Mouse (Mus musculus) hindbrain, embryonic 11.5 days (tissue): Measurements from ENCODE around the gene Dip2c. TPM values are rescaled to one million over a fixed set of nuclear protein-coding genes. Genes with fewer than 3 reads are reported as not detected.

Experiments used
- ATAC-seq: fragments of 200-750 bp; cut with Nextera tagmentation; 2 replicates; pipeline ENCODE4 v1.8.0; 2017; ENCODE audit warnings: mild to moderate bottlenecking, moderate TSS enrichment, moderate library complexity; ENCODE audit not compliant: low FRiP score
- DNase-seq: peaks from one replicate; pipeline ENCODE4 v3.0.0-alpha.2; 2015; ENCODE audit warnings: low spot score
- H3K27ac ChIP-seq: fragments of 300-500 bp; sonication (generic); 2 replicates; pipeline ENCODE4 v1.5.1; 2014; ENCODE audit warnings: mild to moderate bottlenecking, low read depth, low read length
- H3K27me3 ChIP-seq: fragments of 300-500 bp; sonication (generic); 2 replicates; pipeline ENCODE4 v1.6.1; 2014; ENCODE audit warnings: mild to moderate bottlenecking, low read length, moderate library complexity, mixed read lengths; ENCODE audit not compliant: control insufficient read depth, insufficient read depth
- H3K36me3 ChIP-seq: fragments of 300-500 bp; sonication (generic); 2 replicates; pipeline ENCODE4 v1.6.1; 2014; ENCODE audit warnings: mild to moderate bottlenecking, low read length, moderate library complexity, mixed read lengths; ENCODE audit not compliant: control insufficient read depth, insufficient read depth
- H3K4me1 ChIP-seq: fragments of 300-500 bp; sonication (generic); replicated peaks from 2 replicates; pipeline ENCODE4 v1.6.1; 2014; ENCODE audit warnings: low read length, mixed read lengths; ENCODE audit not compliant: control insufficient read depth, insufficient read depth
- H3K4me2 ChIP-seq: fragments of 300-500 bp; sonication (generic); replicated peaks from 2 replicates; pipeline ENCODE4 v1.6.1; 2014; ENCODE audit warnings: mild to moderate bottlenecking, low read depth, low read length
- H3K4me3 ChIP-seq: fragments of 300-500 bp; sonication (generic); 2 replicates; pipeline ENCODE4 v1.5.1; 2014; ENCODE audit warnings: low read depth, low read length
- H3K9ac ChIP-seq: fragments of 300-500 bp; sonication (generic); 2 replicates; pipeline ENCODE4 v1.6.1; 2014; ENCODE audit warnings: low read depth, low read length
- H3K9me3 ChIP-seq: fragments of 300-500 bp; sonication (generic); 2 replicates; pipeline ENCODE4 v1.6.1; 2016; ENCODE audit warnings: low read length; ENCODE audit not compliant: control insufficient read depth
- WGBS: fragments of 180-500 bp; shearing (Covaris S2); extraction: QIAGEN DNeasy Blood & Tissue Kit; methylation state at CpG from one replicate; pipeline ENCODE4 v1.1.7; 2014; 5-methylcytosine and 5-hydroxymethylcytosine counted together
- polyA plus RNA-seq: library from polyadenylated mRNA; unstranded; fragments of >200 nt; fragmentation: Nextera tagmentation; extraction: Ambion mirVana; gene quantifications from 2 replicates; pipeline ENCODE4 v1.2.1, GENCODE M21; 2014

Gene Dip2c
- polyA plus RNA-seq, 1 experiment from 2014 or later, result 9.4 TPM

DNA sequence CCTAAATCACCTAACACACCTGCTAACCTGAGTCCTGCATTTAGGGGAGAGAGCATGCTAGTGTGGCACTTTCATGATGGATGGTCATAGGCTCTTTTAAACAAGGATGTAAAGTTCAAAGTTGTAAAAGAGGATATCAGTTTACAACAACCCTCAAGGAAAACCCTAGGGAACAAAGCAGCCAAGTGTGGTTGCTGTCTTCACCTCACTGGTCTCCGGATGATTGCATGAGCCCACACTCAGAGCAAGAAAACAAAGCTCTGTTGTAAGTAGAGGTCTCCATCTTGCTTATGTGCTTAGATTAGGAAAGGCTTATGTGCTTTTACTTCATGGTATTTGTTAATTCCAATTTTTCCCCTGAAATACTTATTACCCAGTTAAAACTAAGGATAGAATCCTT, 384.4 kb downstream of the Dip2c start:
- no peak overlapping the region for H3K9ac ChIP-seq
- no peak overlapping the region for H3K4me3 ChIP-seq
- H3K9me3 ChIP-seq, result no peaks in the 10 kb centered on the region
- H3K27ac ChIP-seq, result no peak overlapping the region
- no peak for ATAC-seq
- no peak for DNase-seq
- H3K36me3 ChIP-seq, result 0 out of 2 replicates have a peak, but pooled peaks cover 3% of the 10 kb centered on the region
- 79% methylated on average over 1 of the region's 1 CpGs for WGBS
- H3K27me3 ChIP-seq, result no peaks in the 10 kb centered on the region
- H3K4me1 ChIP-seq, result no peaks in the 10 kb centered on the region
- H3K4me2 ChIP-seq, result no peak overlapping the region

DNA sequence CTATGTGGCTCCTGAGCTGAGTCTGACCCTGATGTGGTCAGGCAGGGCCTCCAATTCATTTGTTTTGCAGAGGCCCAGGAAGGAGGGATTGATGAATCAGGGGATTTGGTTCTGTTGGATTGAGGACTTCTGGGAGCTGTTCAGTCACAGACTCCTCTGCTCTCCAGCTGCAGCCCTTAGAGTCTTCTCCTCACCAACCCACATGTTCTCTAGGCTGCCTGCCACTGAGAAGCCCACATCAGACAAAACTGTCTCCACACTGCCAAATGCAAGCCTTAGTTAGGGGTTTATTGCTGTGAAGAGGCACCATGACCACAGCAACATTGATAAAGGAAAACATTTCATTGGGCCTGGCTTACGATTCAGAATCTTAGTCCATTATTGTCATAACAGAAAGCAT, 387.3 kb downstream of the Dip2c start:
- H3K27ac ChIP-seq, result no peak overlapping the region
- WGBS, result 100% methylated on average over 1 of the region's 1 CpGs
- no peak for DNase-seq
- 0 out of 2 replicates have a peak, but pooled peaks cover 3% of the 10 kb centered on the region for H3K36me3 ChIP-seq
- no peak overlapping the region for H3K4me3 ChIP-seq
- H3K4me2 ChIP-seq, result no peak overlapping the region
- no peaks in the 10 kb centered on the region for H3K9me3 ChIP-seq
- no peaks in the 10 kb centered on the region for H3K4me1 ChIP-seq
- H3K9ac ChIP-seq, result no peak overlapping the region
- no peak for ATAC-seq
- H3K27me3 ChIP-seq, result no peaks in the 10 kb centered on the region

DNA sequence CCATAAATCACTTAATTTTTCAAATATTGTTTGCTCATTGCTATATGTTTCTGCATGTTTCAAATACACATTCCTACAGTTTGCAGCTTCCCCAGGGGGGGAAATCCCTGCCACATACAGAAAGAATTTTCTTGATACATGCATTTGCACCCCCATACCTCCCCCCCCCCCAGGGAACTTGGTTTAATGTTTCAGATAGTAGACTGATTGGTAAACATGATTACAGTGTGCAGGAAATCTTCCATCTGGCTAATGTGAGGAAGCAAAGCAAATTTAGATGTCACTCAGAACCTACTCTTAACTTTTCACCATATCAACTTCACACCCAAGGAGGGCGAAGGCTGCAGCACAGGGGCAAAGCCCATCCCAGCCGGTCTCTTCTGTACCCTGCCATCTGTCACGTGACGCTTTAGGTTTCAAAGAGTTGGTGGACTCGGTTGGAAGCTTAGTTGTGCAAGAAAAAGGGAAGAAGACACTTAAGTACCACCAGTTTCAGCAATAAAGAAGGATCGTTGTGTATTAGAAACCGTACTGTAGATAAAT, 391.7 kb downstream of the Dip2c start:
- WGBS, result 83% methylated on average over 7 of the region's 7 CpGs

DNA sequence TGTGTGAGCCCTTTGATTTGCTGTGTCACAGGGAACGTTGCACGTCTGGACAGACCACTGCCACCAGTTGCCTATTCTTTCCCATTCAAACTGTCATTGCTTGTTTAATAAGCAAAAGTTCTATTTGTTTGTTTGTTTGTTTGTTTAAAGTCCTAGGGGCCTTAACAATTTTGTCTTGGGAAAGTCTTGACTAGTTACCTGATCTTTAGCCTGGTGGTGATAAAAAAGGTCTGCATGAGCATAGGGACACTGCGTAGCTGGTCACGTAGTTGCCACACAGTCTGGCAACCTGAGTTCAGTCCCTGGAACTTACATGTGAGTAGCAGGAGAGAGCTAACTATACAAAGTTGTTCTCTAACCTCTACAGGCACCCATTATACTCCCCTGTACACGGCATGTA, 392.9 kb downstream of the Dip2c start:
- Histone ChIP-seq H3K4me1 (no peaks in the 10 kb centered on the region), H3K4me3 (no peak overlapping the region), H3K4me2 (no peak overlapping the region), H3K9ac (no peak overlapping the region), H3K27ac (no peak overlapping the region), H3K9me3 (no peaks in the 10 kb centered on the region), H3K27me3 (no peaks in the 10 kb centered on the region), H3K36me3 (no peaks in the 10 kb centered on the region)
- 87% methylated on average over 5 of the region's 5 CpGs for WGBS
- ATAC-seq, result no peak
- DNase-seq, result no peak

More for the DNA sequence above, 391.7 kb downstream of the Dip2c start:
- Histone ChIP-seq H3K9me3 (no peaks in the 10 kb centered on the region), H3K36me3 (no peaks in the 10 kb centered on the region), H3K9ac (no peak overlapping the region), H3K4me1 (no peaks in the 10 kb centered on the region), H3K27ac (no peak overlapping the region), H3K4me3 (no peak overlapping the region), H3K4me2 (no peak overlapping the region), H3K27me3 (no peaks in the 10 kb centered on the region)
- no peak for DNase-seq
- no peak for ATAC-seq

DNA sequence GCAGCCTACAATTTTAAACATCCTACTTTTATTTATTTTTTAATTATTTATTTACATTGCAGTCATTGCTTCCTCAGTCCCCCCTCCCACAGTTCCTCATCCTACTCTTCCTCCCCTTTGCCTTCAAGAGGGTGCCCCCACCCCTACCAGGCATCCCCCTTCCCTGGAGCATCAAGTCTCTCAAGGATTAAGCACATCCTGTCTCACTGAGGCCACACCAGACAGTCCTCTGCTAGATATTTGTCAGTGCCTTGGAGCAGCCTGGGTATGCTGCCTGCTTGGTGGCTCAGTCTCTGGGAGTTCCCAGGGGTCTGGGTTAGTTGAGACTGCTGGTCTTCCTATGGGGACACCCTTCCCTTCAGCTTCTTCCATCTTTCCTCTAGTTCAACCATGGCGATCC, 397.8 kb downstream of the Dip2c start:
- H3K4me2 ChIP-seq, result no peak overlapping the region
- H3K27me3 ChIP-seq, result no peaks in the 10 kb centered on the region
- no peak for DNase-seq
- H3K27ac ChIP-seq, result no peak overlapping the region
- no peaks in the 10 kb centered on the region; the same call in 1 of the 2 replicates for H3K9me3 ChIP-seq
- ATAC-seq, result no peak
- H3K4me3 ChIP-seq, result no peak overlapping the region
- no peak overlapping the region for H3K9ac ChIP-seq
- WGBS, result 90% methylated on average over 1 of the region's 1 CpGs
- no peaks in the 10 kb centered on the region for H3K36me3 ChIP-seq
- no peaks in the 10 kb centered on the region for H3K4me1 ChIP-seq

DNA sequence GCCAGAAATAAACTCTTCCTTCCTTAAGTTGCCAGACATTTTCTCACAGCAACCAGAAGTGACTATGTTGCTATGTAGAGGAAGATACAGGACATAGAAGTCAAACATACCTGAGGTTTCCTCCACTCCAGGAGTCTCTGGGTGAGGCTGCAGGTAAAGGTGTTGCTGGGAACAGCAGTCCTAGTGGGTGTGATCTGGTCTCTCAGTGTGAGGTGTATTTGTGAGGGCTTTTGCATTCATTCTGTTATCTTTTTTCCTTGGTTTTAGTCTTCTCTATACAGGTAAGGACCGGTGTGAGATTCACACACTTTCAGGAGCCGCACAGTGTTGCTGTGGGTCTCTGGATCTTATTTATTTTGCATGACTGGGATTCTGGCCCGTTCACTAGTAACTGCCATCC, 405.2 kb downstream of the Dip2c start:
- Histone ChIP-seq H3K9me3 (no peaks in the 10 kb centered on the region; the same call in 1 of the 2 replicates), H3K27me3 (no peaks in the 10 kb centered on the region), H3K4me1 (no peaks in the 10 kb centered on the region), H3K4me3 (no peak overlapping the region), H3K27ac (no peak overlapping the region), H3K36me3 (peaks cover 5% of the 10 kb centered on the region; the same call in 1 of the 2 replicates), H3K9ac (no peak overlapping the region), H3K4me2 (no peak overlapping the region)
- 97% methylated on average over 3 of the region's 3 CpGs for WGBS
- DNase-seq (no peak), ATAC-seq (no peak)

DNA sequence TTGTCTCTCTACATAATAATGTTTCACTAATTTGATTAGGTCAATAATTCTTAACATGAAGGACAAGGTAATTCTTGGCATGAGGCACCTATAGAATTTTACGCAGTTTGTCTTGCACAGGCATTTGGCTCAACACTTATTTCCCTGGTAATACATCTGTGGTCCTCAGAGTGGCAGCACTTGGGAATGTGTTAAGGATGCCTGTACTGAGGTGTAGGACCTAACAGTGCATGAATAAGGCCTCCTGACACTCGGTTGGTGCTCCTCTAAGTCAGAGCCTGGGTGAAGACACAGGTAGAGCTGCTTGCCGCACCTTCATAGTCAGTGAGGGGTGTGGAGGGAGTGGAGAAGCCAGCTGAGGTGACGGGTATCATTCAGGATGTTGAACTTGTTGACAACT, 407.0 kb downstream of the Dip2c start:
- H3K4me1 ChIP-seq, result no peaks in the 10 kb centered on the region
- H3K9ac ChIP-seq, result no peak overlapping the region
- DNase-seq (no peak), ATAC-seq (no peak)
- peaks cover 15% of the 10 kb centered on the region for H3K36me3 ChIP-seq
- WGBS, result 92% methylated on average over 4 of the region's 4 CpGs
- H3K4me2 ChIP-seq, result no peak overlapping the region
- H3K4me3 ChIP-seq, result no peak overlapping the region
- no peaks in the 10 kb centered on the region for H3K27me3 ChIP-seq
- H3K9me3 ChIP-seq, result no peaks in the 10 kb centered on the region
- H3K27ac ChIP-seq, result no peak overlapping the region

DNA sequence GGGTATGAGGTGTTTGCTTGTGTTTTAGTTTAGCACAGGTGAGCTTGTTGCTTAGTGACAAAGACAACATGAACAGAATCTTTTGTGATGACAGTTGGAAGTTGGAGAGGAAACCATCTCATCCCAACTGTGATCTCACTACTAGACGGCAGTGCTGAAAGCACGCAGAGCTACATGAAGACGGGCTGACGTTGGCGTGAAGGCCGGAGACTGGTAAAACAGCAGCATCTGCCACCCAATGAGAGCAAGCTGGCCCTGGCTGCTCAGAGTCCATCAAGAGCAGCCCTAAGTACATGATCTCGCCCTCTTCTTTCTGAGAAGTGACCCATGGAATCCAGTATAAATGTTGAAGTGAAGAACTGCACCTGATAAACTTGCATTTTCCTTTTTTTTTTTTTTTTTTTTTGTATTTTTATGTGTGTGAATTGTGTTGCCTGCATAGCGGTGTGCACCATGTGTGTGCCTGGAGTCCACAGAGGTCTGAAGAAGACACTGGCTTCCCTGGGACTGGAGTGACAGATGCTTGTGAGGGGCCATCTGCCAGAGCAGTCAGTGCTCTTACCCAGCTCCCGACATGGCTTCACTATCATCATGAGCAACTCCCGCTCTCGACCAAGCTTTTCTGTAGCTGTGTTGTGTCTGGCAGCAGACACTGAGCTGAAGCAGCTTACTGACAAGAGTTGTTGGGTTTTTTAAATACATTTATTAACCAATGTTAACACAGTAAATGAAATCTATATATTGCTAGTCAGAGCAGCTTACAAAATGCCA, 408.0 kb downstream of the Dip2c start:
- no peak for DNase-seq
- WGBS, result 94% methylated on average over 11 of the region's 11 CpGs
- no peaks in the 10 kb centered on the region for H3K27me3 ChIP-seq
- H3K9me3 ChIP-seq, result no peaks in the 10 kb centered on the region
- H3K4me2 ChIP-seq, result no peak overlapping the region
- H3K4me1 ChIP-seq, result no peaks in the 10 kb centered on the region
- H3K4me3 ChIP-seq, result no peak overlapping the region
- no peak overlapping the region for H3K9ac ChIP-seq
- ATAC-seq, result no peak
- no peak overlapping the region for H3K27ac ChIP-seq
- peaks cover 17% of the 10 kb centered on the region for H3K36me3 ChIP-seq

DNA sequence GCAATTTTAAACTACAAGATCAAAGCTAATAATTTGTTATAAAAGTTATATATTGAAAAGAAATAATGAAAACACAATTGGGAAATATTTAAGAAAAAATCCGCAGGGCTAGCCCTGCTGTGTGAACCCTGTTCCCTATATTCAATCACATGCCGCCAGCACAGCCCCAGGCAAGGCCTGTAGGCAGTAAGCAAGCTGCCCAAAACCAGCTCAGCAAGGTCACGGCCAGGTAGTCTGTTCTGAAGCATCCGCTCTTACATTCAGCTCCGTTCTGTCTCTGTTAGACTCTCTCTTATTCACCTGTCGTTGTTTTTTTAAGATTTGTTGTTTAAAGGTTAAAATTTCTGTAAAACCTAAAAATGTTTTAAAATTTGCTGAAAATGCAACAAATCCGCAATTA, 409.9 kb downstream of the Dip2c start:
- Histone ChIP-seq H3K36me3 (peaks cover 24% of the 10 kb centered on the region), H3K4me2 (no peak overlapping the region), H3K4me1 (no peaks in the 10 kb centered on the region), H3K9me3 (no peaks in the 10 kb centered on the region), H3K27ac (no peak overlapping the region), H3K27me3 (no peaks in the 10 kb centered on the region), H3K4me3 (no peak overlapping the region), H3K9ac (no peak overlapping the region)
- DNase-seq, result no peak
- no peak for ATAC-seq
- 92% methylated on average over 7 of the region's 7 CpGs for WGBS
